Mouse (Mus musculus): ENCODE measurements around the gene Gh.

Gh gene

GRCm38 (mm10) chr11:106308162-106308561, 6.5 kb upstream of the Gh start:
- DNase-seq (ENCODE audit: low spot score in 2 of 2) = no peak

- no peak for DNase-seq (ENCODE audit: low spot score in 2 of 2)
These were observed 5.8 kb upstream of the Gh start for GRCm38 (mm10) chr11:106307432-106307831.

- no peak for DNase-seq (ENCODE audit: low spot score in 2 of 2)
These were observed 5.1 kb upstream of the Gh start for GRCm38 (mm10) chr11:106306758-106307157.

- no peak for DNase-seq (ENCODE audit: low spot score in 2 of 2)
These were observed 4.4 kb upstream of the Gh start for GRCm38 (mm10) chr11:106306065-106306385.

- no peak for DNase-seq (ENCODE audit: low spot score in 2 of 2)
These were observed 3.8 kb upstream of the Gh start for GRCm38 (mm10) chr11:106305348-106306064.

GRCm38 (mm10) chr11:106302634-106303033, 969 bp upstream of the Gh start:
- no peak for DNase-seq (ENCODE audit: low spot score in 2 of 2)

- DNase-seq (ENCODE audit: low spot score in 2 of 2) = no peak
These were observed 9.8 kb downstream of the Gh start for GRCm38 (mm10) chr11:106291861-106292260.

GRCm38 (mm10) chr11:106290376-106290775, 11.3 kb downstream of the Gh start:
- DNase-seq (ENCODE audit: low spot score in 2 of 2) = no peak

GRCm38 (mm10) chr11:106289369-106289768, 12.3 kb downstream of the Gh start:
- DNase-seq (ENCODE audit: low spot score in 2 of 2) = no peak

GRCm38 (mm10) chr11:106286987-106287386, 14.7 kb downstream of the Gh start:
- no peak for DNase-seq (ENCODE audit: low spot score in 2 of 2)

- DNase-seq (ENCODE audit: low spot score in 2 of 2) = no peak
These were observed 15.5 kb downstream of the Gh start for GRCm38 (mm10) chr11:106286206-106286605.

GRCm38 (mm10) chr11:106284126-106284525, 17.5 kb downstream of the Gh start:
- no peak for DNase-seq (ENCODE audit: low spot score in 2 of 2)

GRCm38 (mm10) chr11:106283371-106283770, 18.3 kb downstream of the Gh start:
- no peak for DNase-seq (ENCODE audit: low spot score in 2 of 2)

- no peak for DNase-seq (ENCODE audit: low spot score in 2 of 2)
These were observed 19.2 kb downstream of the Gh start for GRCm38 (mm10) chr11:106282452-106282851.

- DNase-seq (ENCODE audit: low spot score in 2 of 2) = peak; percentile 86 to 87
These were observed 25.2 kb downstream of the Gh start, which contains the start of gene Tcam1 for GRCm38 (mm10) chr11:106276454-106276853. Tcam1 (plus strand) TSS chr11:106276672.

- no peak for DNase-seq (ENCODE audit: low spot score in 2 of 2)
These were observed 26.7 kb downstream of the Gh start for GRCm38 (mm10) chr11:106274971-106275411.

- DNase-seq (ENCODE audit: low spot score in 2 of 2) = no peak
These were observed 27.3 kb downstream of the Gh start for GRCm38 (mm10) chr11:106274374-106274773.

- DNase-seq (ENCODE audit: low spot score in 2 of 2) = no peak
These were observed 27.9 kb downstream of the Gh start for GRCm38 (mm10) chr11:106273811-106274210.

GRCm38 (mm10) chr11:106273311-106273684, 28.4 kb downstream of the Gh start:
- no peak for DNase-seq (ENCODE audit: low spot score in 2 of 2)

- peak; percentile 99 for DNase-seq (ENCODE audit: low spot score in 2 of 2)
These were observed 28.9 kb downstream of the Gh start, which contains the start of gene Smarcd2 for GRCm38 (mm10) chr11:106272644-106273310. Smarcd2 (minus strand) TSS chr11:106272972.

- no peak for DNase-seq (ENCODE audit: low spot score in 2 of 2)
These were observed 29.6 kb downstream of the Gh start for GRCm38 (mm10) chr11:106271794-106272643.

GRCm38 (mm10) chr11:106271131-106271793, 30.4 kb downstream of the Gh start:
- no peak for DNase-seq (ENCODE audit: low spot score in 2 of 2)
